Mouse (Mus musculus): ENCODE measurements at regions not wholly inside any gene's neighbourhood (a gene's known extent, or its start where the extent isn't known, plus 50 kb on each side); places are given as distances from the start of the nearest gene placed in this dataset.
A peak's percentile ranks its signal among the peaks of the same experiment; 100 is the strongest.

DNA sequence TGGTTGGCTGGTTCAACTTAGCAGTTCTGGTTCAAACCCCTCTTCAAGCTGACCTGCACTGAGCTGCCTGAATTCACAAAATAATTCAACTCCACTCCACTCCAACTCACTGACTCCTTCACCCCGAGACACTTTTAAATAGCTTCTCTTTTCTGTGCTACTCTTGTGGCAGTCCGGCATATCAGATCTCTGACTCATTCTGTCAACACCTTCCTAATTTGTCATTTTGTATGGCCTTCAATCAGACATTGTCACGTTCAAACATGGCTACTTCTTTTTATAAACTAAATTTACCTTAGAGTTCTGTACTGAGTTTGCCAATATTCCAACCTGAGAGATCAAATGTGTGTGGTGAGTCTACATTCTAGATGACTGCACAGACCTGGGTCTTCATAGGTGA, 579.1 kb downstream of the Slitrk1 start:
- no peak overlapping the region for H3K4me2 ChIP-seq
- ATAC-seq (replicated peaks): no peak
- WGBS: 86% methylated on average over 3 of the region's 3 CpGs
- H3K4me1 ChIP-seq: no peaks in the 10 kb centered on the region
- H3K36me3 ChIP-seq (replicated peaks): no peaks in the 10 kb centered on the region
- H3K9ac ChIP-seq: no peak overlapping the region
- H3K4me3 ChIP-seq: no peak overlapping the region
- H3K9me3 ChIP-seq: no peaks in the 10 kb centered on the region
- no peak overlapping the region for H3K27ac ChIP-seq
- H3K27me3 ChIP-seq (replicated peaks): no peaks in the 10 kb centered on the region

DNA sequence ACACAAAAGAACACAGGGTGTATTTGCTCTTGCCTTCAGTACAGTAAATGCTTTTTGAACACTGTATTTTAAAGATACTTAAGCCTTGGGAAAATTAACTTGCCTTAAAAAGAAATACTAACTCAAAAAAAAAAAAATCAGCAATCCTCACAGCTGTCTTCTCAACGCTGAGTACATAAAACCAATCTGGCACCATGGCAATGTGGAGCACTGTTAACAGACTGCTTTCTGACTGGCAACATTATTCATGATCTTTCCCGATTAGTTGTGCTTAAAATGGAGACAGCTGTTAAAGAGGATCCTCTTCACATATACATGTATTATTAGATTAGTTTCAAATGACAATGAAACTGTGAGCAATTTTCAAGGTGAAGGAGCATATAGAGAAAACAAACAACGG, 587.5 kb downstream of the Slitrk1 start:
- Histone ChIP-seq H3K4me3 (no peak overlapping the region), H3K4me1 (no peaks in the 10 kb centered on the region), H3K9me3 (no peaks in the 10 kb centered on the region), H3K27ac (no peak overlapping the region), H3K27me3 (replicated peaks) (no peaks in the 10 kb centered on the region), H3K36me3 (replicated peaks) (no peaks in the 10 kb centered on the region), H3K4me2 (no peak overlapping the region), H3K9ac (no peak overlapping the region)
- ATAC-seq (replicated peaks): no peak
- 56% methylated on average over 3 of the region's 3 CpGs for WGBS

DNA sequence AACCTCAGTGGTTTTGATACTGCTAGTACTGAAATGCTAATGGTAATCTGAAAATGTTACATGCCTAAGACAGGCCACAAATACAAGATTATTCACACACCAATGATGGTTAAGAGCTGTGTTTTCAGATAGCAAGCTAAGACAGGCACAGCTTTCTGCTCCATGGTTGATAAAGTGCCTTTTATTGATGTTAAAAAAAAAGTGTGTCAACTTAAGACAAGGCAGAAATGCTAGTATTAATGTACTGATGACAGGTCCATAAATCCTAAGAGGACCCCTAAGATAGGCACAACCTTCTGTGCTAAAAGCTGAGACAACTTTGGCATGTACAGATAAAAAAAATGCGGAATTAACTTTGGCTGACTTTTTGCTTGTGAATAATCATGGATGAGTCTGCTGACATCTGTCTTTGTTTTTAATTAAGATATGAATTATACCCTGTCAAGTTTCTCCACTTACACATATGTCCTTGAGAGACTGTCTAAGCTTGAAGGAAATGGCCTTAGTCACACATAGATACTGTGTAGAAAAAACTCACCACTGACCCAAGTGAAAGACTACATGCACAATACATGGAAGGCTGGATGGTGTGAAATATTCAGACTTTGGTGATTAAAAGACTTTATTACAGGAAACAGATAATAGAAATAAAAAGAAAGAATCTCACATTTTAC, 590.5 kb downstream of the Slitrk1 start:
- H3K9ac ChIP-seq: no peak overlapping the region
- no peaks in the 10 kb centered on the region for H3K4me1 ChIP-seq
- H3K4me2 ChIP-seq: no peak overlapping the region
- no peaks in the 10 kb centered on the region for H3K9me3 ChIP-seq
- ATAC-seq (replicated peaks): no peak
- no peak overlapping the region for H3K27ac ChIP-seq
- H3K36me3 ChIP-seq (replicated peaks): no peaks in the 10 kb centered on the region
- 98% methylated on average over 1 of the region's 1 CpGs for WGBS
- no peak overlapping the region for H3K4me3 ChIP-seq
- H3K27me3 ChIP-seq (replicated peaks): no peaks in the 10 kb centered on the region

DNA sequence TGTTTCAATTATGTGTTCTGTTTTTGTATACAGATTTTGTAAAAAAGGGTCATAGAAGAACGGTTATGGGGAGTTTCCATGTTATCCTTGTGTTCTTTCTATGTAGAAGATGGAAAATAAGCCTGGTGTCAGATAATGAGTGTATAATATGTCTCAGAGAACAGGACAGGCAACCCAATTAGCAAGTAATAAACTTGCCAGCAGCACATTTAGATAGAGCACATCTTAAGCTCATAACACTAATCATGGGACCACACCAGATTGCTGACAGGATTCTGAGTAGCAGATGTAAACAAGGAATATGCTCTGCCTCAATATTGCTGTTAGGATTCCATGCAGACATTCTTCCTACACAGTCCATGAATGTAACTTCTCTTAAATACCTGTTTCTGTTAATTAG, 606.3 kb downstream of the Slitrk1 start:
- Histone ChIP-seq H3K27me3 (replicated peaks) (no peaks in the 10 kb centered on the region), H3K4me3 (no peak overlapping the region), H3K9ac (no peak overlapping the region), H3K4me2 (no peak overlapping the region), H3K4me1 (no peaks in the 10 kb centered on the region), H3K36me3 (replicated peaks) (no peaks in the 10 kb centered on the region), H3K27ac (no peak overlapping the region), H3K9me3 (no peaks in the 10 kb centered on the region)
- ATAC-seq (replicated peaks): no peak
- WGBS: 78% methylated on average over 1 of the region's 1 CpGs

DNA sequence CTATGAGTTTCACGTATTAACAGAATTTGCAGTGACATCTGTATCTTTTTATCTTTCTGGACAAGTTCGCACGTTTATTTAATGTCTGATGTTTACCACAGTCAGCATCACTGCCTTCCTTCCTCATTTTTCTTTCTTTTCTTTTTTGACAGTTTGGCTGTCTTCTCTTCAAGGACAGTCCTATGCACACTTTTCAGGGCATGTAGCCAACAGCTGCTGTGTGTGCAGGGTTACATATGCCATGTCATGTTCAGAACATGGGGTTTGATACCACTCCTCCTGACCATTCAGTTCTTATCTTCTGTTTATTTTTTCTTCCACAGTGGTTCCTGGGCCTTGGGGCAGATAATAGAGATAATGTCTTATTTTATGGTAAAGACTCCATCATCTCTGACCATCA, 634.3 kb downstream of the Slitrk1 start:
- Histone ChIP-seq H3K27me3 (replicated peaks) (no peaks in the 10 kb centered on the region), H3K27ac (no peak overlapping the region), H3K4me3 (no peak overlapping the region), H3K9ac (no peak overlapping the region), H3K9me3 (no peaks in the 10 kb centered on the region), H3K4me1 (no peaks in the 10 kb centered on the region), H3K4me2 (no peak overlapping the region), H3K36me3 (replicated peaks) (no peaks in the 10 kb centered on the region)
- 93% methylated on average over 3 of the region's 3 CpGs for WGBS
- no peak for ATAC-seq (replicated peaks)

DNA sequence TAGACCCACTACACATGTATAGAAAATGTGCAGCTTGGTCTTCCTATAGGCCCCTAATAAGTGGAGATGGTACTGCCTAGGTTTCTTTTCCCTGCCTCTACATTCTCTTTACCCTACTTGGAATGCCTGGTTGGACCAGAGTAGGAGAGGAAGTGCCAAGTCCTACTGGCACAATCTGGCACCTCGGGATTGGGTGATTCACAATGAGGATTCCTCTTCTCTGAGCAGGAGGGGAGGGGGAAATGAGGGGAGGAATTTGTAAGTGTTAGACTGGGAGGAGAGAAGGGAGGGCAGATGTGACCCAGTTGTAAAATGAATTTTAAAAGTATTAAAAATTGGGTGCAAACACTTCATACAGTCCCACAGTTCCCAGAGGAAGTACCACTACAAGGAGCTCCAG, 652.9 kb downstream of the Slitrk1 start:
- Histone ChIP-seq H3K27ac (no peak overlapping the region), H3K9me3 (no peaks in the 10 kb centered on the region), H3K27me3 (replicated peaks) (no peaks in the 10 kb centered on the region), H3K4me3 (no peak overlapping the region), H3K4me1 (no peaks in the 10 kb centered on the region), H3K9ac (no peak overlapping the region), H3K4me2 (no peak overlapping the region), H3K36me3 (replicated peaks) (no peaks in the 10 kb centered on the region)
- 50% methylated on average over 1 of the region's 1 CpGs for WGBS
- ATAC-seq (replicated peaks): no peak

DNA sequence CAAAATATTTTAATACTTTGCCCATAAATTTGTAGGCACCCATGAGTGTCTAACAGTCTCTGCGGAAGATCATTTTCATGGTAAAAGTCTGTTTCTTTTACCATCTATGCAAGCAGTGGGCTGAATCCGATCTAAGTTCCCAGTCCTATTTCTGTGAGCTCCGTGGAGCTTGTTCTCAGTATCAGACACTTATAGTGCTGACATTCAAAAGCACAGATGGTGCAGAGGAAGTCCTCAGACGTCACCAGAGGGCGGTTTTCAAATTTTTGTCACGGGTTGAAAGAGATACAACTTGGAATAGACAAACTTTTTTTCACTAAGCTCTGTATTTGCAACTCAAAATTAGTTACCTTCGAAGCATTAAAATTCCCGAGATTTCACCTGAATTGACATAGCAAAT, 666.6 kb downstream of the Slitrk1 start:
- WGBS: 72% methylated on average over 8 of the region's 8 CpGs
- Histone ChIP-seq H3K9me3 (no peaks in the 10 kb centered on the region), H3K9ac (no peak overlapping the region), H3K27ac (no peak overlapping the region), H3K36me3 (replicated peaks) (no peaks in the 10 kb centered on the region), H3K4me1 (no peaks in the 10 kb centered on the region), H3K4me2 (no peak overlapping the region), H3K27me3 (replicated peaks) (no peaks in the 10 kb centered on the region), H3K4me3 (no peak overlapping the region)
- ATAC-seq (replicated peaks): no peak

DNA sequence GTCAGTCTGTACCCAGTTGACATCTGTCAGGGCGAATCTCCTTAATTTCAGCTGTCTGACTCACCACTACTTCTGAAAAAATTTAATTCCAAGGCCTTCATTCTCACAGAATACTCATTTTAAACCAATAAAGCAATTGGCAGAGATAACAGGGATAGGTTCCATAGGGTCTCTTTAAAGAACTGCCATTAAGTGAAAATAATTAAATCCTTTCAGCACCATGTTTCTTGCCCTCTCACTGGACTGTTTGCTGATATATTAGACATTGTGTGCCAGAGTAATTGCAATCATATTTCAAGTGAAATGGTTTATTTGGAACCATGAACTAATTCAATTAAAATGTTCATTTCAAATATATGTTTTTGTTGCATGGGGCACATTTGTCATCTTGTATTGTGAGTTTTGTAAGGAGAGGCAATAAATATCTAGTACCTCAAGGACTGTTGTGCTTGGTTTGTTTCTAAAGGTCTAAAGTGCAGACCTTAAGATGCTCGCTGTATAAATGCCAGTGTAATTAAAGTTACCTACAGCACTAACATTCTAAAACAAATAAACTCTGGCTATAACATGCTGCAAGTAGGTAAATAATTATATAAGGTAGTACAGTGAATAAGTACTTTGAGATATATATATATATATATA, 688.4 kb downstream of the Slitrk1 start:
- Histone ChIP-seq H3K4me3 (no peak overlapping the region), H3K36me3 (replicated peaks) (no peaks in the 10 kb centered on the region), H3K9me3 (no peaks in the 10 kb centered on the region), H3K4me1 (no peaks in the 10 kb centered on the region), H3K27ac (no peak overlapping the region), H3K4me2 (no peak overlapping the region), H3K9ac (no peak overlapping the region), H3K27me3 (replicated peaks) (no peaks in the 10 kb centered on the region)
- 92% methylated on average over 2 of the region's 2 CpGs for WGBS
- ATAC-seq (replicated peaks): no peak

DNA sequence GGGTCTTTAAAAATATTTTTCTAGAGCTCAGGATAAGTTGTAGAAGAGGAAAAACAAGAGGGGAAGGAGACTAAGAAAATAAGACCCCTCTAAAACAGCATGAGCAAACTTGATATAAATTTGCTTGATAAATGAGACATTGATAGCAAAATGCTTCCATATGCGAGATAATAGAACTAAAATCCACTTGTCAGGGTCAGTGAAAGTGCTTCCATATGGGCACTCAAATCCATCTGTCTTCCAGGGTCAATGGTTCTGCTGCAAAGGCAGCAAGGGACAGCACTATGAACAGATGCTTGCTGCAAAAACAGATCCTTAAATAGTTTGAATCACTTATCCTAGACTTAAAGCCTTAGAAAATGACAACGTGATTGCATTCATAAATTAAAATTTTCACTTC, 704.7 kb downstream of the Slitrk1 start:
- H3K4me3 ChIP-seq: no peak overlapping the region
- H3K4me1 ChIP-seq: no peaks in the 10 kb centered on the region
- H3K9ac ChIP-seq: no peak overlapping the region
- H3K27ac ChIP-seq: no peak overlapping the region
- no peak for ATAC-seq (replicated peaks)
- H3K27me3 ChIP-seq (replicated peaks): no peaks in the 10 kb centered on the region
- H3K36me3 ChIP-seq (replicated peaks): no peaks in the 10 kb centered on the region
- H3K9me3 ChIP-seq: no peaks in the 10 kb centered on the region
- no peak overlapping the region for H3K4me2 ChIP-seq
- WGBS: 74% methylated on average over 2 of the region's 2 CpGs

DNA sequence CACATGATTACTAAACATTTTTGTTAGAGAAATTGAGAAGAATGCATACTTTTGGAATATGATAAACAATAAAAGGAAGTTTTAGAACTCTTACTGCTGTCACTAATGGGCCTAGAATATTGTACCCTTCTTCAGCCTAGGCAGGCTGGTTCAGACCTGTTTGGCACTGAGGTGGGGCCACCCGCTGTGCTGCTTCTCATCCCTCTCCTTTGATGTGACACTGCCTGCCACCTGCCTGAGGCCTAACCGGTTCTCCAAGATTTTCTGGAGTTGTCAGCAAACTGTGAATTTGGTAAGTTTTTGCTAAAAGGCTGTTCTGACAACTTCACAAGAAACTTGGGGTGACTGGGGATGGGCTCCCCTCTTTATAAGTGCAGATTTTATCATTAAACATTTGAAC, 714.8 kb downstream of the Slitrk1 start:
- Histone ChIP-seq H3K4me3 (no peak overlapping the region), H3K9ac (no peak overlapping the region), H3K36me3 (replicated peaks) (no peaks in the 10 kb centered on the region), H3K27me3 (replicated peaks) (no peaks in the 10 kb centered on the region), H3K4me2 (no peak overlapping the region), H3K9me3 (no peaks in the 10 kb centered on the region), H3K4me1 (no peaks in the 10 kb centered on the region), H3K27ac (no peak overlapping the region)
- ATAC-seq (replicated peaks): no peak
- 26% methylated on average over 2 of the region's 2 CpGs for WGBS

DNA sequence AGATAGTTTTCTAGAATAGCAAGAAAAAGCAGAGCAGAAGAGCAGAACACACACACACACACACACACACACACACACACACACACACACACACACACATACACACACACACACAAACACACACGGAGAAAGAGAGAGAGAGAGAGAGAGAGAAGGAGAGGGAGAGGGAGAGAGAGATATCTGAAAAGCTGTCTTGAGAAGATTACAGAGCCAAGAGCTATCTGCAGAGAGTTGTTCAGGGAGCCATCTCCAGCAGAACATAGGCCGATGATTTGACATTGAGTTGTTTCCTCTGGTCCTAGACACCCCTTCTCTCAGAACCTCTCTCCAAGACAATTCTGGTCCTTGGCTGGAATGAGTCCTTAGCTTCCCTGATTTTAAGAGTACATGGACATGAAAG, 733.0 kb downstream of the Slitrk1 start:
- Histone ChIP-seq H3K9ac (no peak overlapping the region), H3K27me3 (replicated peaks) (no peaks in the 10 kb centered on the region), H3K27ac (no peak overlapping the region), H3K36me3 (replicated peaks) (no peaks in the 10 kb centered on the region), H3K4me1 (no peaks in the 10 kb centered on the region), H3K4me3 (no peak overlapping the region), H3K4me2 (no peak overlapping the region), H3K9me3 (no peaks in the 10 kb centered on the region)
- 82% methylated on average over 2 of the region's 2 CpGs for WGBS
- no peak for ATAC-seq (replicated peaks)

DNA sequence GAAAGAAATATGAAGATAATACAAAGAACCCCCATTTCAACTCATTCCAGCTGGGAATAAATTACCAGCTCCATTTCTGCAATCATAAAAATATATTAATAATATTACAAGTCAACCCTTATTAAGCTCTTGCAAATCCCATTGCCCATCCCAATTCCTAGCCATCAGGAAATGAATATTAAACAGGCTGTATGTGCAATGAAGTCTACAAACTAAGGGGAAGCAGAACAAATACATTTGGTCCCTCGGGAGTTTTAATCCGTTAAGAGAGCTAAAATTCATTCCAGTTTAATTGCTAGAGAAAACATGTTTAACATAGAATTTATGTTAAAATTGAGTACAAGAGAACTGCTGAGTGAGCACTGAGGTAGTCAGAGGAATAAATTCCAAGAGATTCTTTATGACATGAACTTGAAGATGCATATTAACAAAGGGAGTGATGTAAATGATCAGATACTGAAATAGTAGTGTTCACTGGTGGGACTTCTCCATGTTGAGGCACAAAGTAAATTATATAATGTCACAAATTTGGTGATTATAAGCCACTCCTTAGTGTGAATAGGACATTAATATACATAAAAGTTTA, 738.6 kb downstream of the Slitrk1 start:
- peak; percentile 84 for ATAC-seq (replicated peaks)
- 56% methylated on average over 2 of the region's 2 CpGs for WGBS
- H3K4me2 ChIP-seq: no peak overlapping the region
- H3K9ac ChIP-seq: no peak overlapping the region
- no peaks in the 10 kb centered on the region for H3K9me3 ChIP-seq
- H3K36me3 ChIP-seq (replicated peaks): no peaks in the 10 kb centered on the region
- H3K27me3 ChIP-seq (replicated peaks): no peaks in the 10 kb centered on the region
- no peak overlapping the region for H3K27ac ChIP-seq
- no peaks in the 10 kb centered on the region for H3K4me1 ChIP-seq
- H3K4me3 ChIP-seq: no peak overlapping the region

DNA sequence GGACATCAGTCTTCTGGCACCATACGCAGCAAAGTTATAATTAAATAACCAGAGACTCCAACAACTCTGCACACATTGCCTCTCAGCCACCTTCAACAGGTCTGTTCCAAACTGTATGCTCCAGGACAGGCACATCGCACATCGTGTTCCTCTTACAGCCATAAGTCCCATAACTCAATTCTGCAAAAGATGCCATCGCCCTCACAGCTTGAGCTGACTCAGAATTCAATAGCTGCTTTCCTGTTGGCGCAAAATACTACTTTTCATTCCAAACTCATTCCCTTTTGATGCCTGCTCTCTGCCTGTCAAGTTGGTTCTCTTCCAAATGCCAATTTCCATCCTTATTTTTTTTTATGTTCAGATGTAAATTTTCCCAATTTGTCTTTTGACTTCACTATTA, 761.0 kb downstream of the Slitrk1 start:
- 84% methylated on average over 5 of the region's 5 CpGs for WGBS
- H3K4me3 ChIP-seq: no peak overlapping the region
- H3K4me1 ChIP-seq: no peaks in the 10 kb centered on the region
- no peaks in the 10 kb centered on the region for H3K9me3 ChIP-seq
- H3K9ac ChIP-seq: no peak overlapping the region
- H3K27me3 ChIP-seq (replicated peaks): no peaks in the 10 kb centered on the region
- H3K4me2 ChIP-seq: no peak overlapping the region
- no peak for ATAC-seq (replicated peaks)
- no peaks in the 10 kb centered on the region for H3K36me3 ChIP-seq (replicated peaks)
- no peak overlapping the region for H3K27ac ChIP-seq

Measured in midbrain, embryonic 15.5 days (tissue).